Mouse (Mus musculus) gastrocnemius, postnatal 4 days (tissue): ENCODE results near the gene Fat3. TPM values are rescaled to one million over a fixed set of nuclear protein-coding genes. Genes with fewer than 3 reads are reported as not detected.

Source experiments
- DNase-seq, 2 experiments: peaks; one replicate each; pipeline ENCODE4 v3.0.0; 2021 to 2022; ENCODE audit warnings: low spot score in 2 of 2, mixed read lengths in 2 of 2
- long read RNA-seq, 2 experiments: library from polyadenylated mRNA; stranded (forward); transcript quantifications; one replicate each; pipeline ENCODE4 v2.0.0; 2021
- total RNA-seq, 2 experiments: library from RNA; stranded (reverse); gene quantifications; 2 replicates each; pipeline ENCODE4 v1.2.3; 2021

The Fat3 gene
- total RNA-seq: 1 to 10 TPM; 4.1 to 5.6 TPM
- long read RNA-seq, experiment 1, partial matches to known transcripts: 0 of 2 reads
- long read RNA-seq, experiment 1, other reads (novel, unspliced or antisense): 2 of 2 reads
- long read RNA-seq, experiment 2, partial matches to known transcripts: 0 of 3 reads
- long read RNA-seq, experiment 2, other reads (novel, unspliced or antisense): 3 of 3 reads

DNA sequence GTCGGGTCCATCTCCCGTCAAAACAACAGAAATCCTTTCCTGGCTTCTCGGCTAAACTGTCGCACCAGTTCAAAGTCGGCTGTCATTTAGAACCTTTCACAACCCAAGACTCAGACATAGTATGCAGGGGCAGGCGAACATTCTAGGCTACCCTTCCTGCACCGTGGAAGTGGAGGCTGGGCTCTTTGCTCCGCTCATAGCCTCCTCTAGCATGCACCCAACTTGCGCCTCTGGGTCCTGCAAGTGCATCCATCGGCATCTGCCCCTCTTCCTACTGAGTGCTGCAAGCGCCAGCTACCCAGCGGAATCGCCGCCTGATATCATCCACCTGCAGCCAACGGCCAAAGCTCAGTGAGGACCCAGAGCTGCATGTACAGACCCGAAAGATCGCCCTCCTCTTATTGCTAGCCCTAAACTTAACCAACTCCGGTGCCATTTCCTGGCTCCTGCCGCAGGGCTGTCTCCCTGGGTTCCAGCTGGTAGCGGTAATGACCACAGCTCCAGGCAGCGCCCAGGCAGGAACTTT lies at the start of gene Fat3:
Gene Fat3, minus strand, starts transcription at position 100 of the 526 bp plus-strand sequence.
- DNase-seq: peak; percentile 17 to 19

- DNase-seq: no peak
Observed at GRCm38 (mm10) chr9:16532884-16533283, 31.8 kb upstream of the Fat3 start.

- no peak for DNase-seq
Observed at GRCm38 (mm10) chr9:16517543-16517942, 16.5 kb upstream of the Fat3 start.

GRCm38 (mm10) chr9:16512005-16512404 lies 10.9 kb upstream of the Fat3 start:
- DNase-seq: no peak

DNA sequence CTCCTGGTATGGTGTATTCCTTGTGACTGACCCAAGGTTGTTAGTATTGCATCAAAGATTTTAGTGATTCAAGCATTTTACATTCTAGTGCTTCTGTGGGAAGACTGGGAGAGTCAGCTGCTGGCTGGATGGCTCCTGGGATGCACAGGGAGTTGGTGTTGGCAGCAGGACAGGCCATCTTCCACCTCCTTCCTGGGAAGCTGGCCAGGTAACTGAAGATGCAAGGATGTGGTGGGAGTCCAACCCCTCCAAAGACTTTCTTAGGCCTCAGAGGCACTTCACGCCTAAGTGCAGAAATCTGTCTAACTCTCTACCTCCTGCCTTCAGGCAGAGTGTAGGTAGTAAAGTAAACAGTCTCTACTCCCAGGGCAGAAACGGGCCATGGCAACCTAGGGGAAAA lies 2.7 kb upstream of the Fat3 start:
- DNase-seq: no peak

- DNase-seq: peak in 1 of 2 experiments; percentile 11
Observed at GRCm38 (mm10) chr9:16502673-16503343, 1.7 kb upstream of the Fat3 start.

GRCm38 (mm10) chr9:16501990-16502672 lies 1.0 kb upstream of the Fat3 start:
- DNase-seq: peak; percentile 47 to 72

DNA sequence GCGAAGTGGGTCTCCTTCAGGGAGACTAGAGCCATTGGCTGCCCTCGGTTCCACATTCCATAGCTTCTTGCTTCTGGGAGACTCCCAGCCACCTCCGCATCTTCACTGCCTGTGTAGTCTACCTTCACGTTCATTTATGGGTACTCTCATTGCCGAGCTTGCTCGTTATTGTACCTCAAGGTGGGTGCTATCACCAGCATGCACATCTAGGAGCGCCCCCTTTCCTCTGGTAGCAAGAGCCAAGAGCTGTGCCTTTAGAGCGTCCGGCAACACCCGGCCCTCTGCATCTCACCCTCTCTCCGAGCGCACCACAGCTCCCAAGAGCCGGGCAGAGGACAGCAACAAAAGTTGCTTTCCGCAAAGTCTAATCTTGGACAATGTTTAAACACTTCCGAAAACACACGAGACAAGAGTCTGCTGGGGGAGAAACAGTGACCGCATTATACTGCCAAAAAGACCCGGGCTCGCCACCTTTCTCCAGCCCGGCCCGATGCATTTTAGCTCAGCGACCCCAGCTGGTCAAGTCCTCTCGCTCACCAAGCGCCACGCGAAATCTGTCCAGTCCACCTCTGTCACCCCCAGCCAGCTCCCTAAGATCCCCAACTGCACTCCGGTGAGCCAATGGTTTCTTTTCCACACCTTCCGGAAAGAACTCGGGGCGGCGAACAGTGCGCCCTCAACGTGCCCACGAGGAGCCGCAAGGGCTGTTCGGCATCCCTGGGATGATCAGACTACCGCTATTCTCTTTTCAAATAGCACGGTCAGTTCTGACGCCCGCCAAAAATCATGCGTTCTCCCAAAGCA lies 501 bp downstream of the Fat3 start:
- DNase-seq: peak; percentile 20 to 48

DNA sequence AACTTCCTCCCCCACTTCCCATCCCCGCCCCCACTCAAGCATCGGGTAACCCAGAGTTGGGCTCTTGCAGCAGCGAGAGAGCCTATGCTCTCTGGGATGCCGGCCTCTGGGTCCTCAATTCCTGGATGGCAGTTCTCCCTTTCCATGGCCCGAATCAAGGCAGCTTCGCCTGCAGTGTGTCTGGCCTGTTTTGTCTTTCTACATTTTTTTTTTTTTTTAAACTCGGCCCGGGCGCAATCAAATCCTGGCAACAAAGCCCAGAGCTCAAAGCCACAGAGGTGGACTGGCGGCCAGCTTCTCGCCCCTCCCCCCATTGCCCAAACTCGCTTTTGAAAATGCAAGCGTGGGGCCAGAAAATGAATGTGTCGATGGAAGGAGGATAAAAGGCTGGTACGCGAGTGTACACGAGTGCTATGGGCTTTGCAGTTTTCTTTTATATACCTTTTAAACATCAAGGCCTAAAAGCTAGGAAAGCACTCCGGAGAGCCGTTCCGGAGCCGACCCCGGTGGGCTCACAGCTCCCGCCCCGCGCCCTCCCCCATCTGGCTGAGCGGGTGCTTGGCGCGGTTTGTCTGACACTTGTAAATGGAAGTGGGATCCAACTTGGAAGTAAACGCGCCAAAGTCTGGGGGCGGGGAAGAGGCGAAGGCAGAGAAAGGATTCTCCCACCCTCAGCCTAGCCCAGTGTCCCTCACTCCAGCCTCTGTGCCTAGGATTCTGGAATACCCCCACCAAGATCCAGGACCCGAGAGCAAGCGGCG lies 1.3 kb downstream of the Fat3 start:
- peak; percentile 31 to 54 for DNase-seq

- no peak for DNase-seq
Observed at GRCm38 (mm10) chr9:16498876-16499275, 2.2 kb downstream of the Fat3 start.

DNA sequence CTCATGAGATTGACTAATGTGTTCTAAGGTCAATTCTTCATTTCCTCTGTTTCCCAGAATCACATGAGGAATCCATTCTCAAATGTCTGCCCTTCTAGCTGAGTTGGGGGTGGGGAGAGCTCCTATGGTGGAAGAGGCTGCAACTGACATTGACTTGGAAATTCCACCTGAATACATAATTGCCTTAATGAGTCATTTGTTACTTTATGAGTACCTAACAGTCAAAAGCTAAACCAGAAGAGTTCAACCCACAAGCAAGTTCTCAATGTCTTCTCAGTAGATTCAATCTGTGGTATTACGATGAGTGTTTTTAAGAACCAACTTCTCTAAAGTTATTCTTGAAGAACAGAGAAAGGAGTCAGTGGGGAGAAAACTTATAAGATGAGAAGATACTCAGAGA lies 3.7 kb downstream of the Fat3 start:
- DNase-seq: no peak

DNA sequence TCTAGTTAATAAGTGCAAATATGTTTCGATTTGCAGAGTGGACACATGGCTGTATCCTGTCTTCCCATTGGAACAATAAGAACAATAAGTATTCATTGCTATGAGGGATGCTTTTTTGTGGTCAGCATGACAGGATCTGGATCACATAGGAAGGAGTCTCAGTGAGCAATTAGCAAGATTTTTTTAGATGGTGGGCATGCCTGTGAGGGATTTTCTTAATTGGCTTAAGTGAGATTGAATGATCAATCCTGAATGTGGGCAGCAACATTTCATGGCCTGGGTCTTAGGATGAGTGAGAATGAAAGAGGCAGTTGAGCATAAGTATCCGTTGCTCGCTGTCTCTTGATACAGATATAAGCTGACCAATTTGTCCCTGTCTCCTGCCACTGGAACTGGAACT lies 4.8 kb downstream of the Fat3 start:
- no peak for DNase-seq

DNA sequence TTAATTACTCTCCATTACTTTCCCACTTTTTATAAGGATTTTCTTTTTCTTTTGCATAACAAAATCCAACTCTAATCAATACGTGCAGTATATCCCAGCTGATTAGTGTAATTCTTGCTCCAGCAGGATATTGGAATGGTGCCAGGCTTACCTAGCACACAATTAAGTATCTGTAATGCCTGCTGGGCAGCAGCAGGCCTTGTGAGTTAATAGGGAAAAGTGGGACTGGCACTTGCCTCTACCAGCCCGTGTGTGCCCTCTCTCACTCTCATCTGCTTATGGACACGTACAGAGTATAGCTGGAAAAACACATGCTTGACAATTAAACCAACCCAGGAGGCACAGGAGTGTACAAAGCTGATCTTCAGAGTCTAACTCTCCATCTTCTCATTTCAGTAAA lies 11.4 kb downstream of the Fat3 start:
- DNase-seq: no peak

DNA sequence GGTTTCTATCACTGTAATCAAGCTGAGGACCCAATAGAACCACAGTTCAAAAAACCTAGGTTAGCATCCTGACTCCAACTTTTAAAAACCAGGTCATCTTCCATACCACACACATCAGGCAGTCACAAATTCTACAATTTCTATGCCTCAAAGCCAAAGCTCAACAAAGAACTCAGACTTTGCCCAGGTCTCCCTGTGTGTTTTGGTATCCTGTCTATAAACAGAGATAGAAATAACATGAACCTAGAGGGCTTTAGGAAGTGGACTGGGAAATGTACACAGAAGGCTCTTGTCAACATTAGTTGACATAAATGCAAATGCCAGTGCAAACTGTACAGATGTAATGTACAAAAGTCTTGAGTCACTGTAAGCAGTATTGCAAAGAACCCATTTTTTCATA lies 13.5 kb downstream of the Fat3 start:
- no peak for DNase-seq

- no peak for DNase-seq
Observed at GRCm38 (mm10) chr9:16486229-16486628, 14.9 kb downstream of the Fat3 start.

DNA sequence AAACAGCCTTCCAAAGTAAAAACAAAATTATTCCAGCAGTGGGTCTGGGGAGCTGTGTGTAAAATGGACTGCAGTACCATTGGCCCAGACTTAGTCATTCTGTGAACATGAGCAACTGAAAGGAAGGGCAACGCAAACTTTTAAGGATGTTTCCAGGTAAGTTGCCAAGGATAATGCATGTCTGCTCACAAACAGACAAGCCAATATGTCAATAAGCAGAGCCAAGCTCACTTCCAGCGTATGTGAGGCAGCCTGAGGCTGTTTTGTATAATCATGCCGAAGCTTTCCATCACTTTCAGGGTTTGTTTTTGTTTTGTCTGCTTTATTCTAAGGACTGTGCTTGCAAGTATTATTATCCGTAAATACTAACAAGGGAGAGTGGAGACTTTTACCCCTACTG lies 15.9 kb downstream of the Fat3 start:
- DNase-seq: no peak

- DNase-seq: no peak
Observed at GRCm38 (mm10) chr9:16484765-16485164, 16.3 kb downstream of the Fat3 start.

DNA sequence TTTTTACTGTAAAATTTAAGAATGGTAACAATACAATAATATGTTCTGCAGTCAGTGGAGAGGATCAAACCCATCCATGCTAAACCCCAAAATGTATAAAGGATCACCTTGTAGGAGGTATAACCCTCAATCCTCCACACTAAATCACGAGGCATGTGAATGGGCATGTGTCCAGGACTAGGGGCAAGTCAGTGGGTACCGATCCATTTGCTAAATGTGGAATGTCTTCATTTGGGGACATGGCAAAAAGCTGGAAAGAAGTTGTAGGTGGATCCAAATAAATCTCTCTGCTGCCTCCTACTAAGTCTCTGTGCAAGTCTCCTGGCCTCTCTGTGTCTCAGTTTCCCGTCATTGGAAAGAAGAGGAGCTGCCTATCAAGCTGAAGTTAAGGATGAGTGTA lies 39.6 kb downstream of the Fat3 start:
- no peak for DNase-seq

DNA sequence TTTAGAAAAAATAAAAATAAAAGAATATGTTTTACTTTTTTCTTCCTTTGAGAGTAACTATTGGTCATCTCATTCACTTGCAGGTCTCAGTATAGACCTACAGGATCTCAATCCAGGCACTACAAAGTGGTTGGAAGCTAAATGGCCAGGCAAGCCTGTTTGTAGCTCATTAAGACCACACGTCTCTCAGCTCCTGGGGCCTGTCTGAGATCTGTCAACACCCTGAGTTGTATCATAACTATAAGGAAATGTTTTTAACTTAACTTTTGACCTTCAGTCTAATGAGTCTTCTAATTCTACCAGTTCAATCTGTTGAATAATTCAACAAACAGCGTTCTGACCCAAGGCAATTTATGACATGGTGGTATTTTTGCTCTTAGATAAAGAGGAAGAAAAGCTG lies 40.5 kb downstream of the Fat3 start:
- DNase-seq: no peak

GRCm38 (mm10) chr9:16441930-16442329 lies 59.2 kb downstream of the Fat3 start:
- no peak for DNase-seq

- no peak for DNase-seq
Observed at GRCm38 (mm10) chr9:16440638-16441037, 60.4 kb downstream of the Fat3 start.
